Mouse (Mus musculus): Measurements from ENCODE around the gene Otogl. TPM values are rescaled to one million over a fixed set of nuclear protein-coding genes. Genes with fewer than 3 reads are reported as not detected.

Gene Otogl
- 0.04 and 0.08 TPM in 2 replicates for polyA plus RNA-seq (2014; fragmentation: Nextera tagmentation; extraction: Ambion mirVana)

DNA sequence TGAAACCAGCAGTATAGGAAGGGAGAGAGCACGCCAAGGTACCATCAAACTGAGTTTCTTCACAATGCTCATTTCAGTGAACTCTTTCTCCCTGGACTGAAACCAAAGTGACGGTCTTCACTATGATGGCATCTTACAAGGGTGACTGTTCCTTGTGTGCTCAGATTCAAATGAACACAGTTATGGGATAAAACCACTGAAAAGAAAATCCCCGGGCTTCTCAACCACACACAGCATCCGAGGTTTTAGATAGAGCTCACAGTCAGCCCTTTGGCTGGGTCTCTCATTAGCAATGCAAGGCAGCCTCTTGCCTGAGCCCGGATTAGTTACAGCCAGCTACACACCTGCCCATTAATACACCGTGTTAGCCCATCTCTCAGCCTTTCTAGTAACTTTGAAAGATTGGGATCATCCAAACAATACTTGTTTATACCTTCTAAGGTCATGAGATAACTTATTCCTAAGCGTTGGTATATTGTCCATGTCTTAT, at the start of gene Otogl:
TSS of gene Otogl (minus strand) at position 51 of the 490 bp plus-strand sequence.
- H3K4me1 ChIP-seq (ENCODE audit: control insufficient read depth in 2 of 2, insufficient read depth in 2 of 2, low read length in 2 of 2) = peaks cover 0 to 4% of the 10 kb centered on the region in 2 experiments; a peak in 1 of 4 replicates
- ATAC-seq (ENCODE audit: insufficient number of reproducible peaks, insufficient read depth, low FRiP score, low read depth) = no peak
- no peaks in the 10 kb centered on the region for H3K36me3 ChIP-seq (ENCODE audit: control insufficient read depth, insufficient read depth, low read length)
- WGBS = 60% methylated on average over 7 of the region's 7 CpGs
- H3K9me3 ChIP-seq (ENCODE audit: control insufficient read depth, low read length) = peaks cover 6% of the 10 kb centered on the region
- H3K4me2 ChIP-seq (ENCODE audit: low read length) = no peak within 1 kb of the TSS
- H3K9ac ChIP-seq (ENCODE audit: low read length) = no peak within 1 kb of the TSS
- H3K4me3 ChIP-seq (ENCODE audit: control insufficient read depth in 1 of 2, insufficient read depth in 1 of 2, low read depth in 1 of 2, low read length in 2 of 2) = no peak within 1 kb of the TSS
- no peaks in the 10 kb centered on the region for H3K27me3 ChIP-seq (ENCODE audit: control insufficient read depth, insufficient read depth, low read length)
- H3K27ac ChIP-seq (replicated peaks in 1 of 2; ENCODE audit: control insufficient read depth in 1 of 2, insufficient read depth in 1 of 2, low read depth in 2 of 2, low read length in 2 of 2) = no peak within 1 kb of the TSS

DNA sequence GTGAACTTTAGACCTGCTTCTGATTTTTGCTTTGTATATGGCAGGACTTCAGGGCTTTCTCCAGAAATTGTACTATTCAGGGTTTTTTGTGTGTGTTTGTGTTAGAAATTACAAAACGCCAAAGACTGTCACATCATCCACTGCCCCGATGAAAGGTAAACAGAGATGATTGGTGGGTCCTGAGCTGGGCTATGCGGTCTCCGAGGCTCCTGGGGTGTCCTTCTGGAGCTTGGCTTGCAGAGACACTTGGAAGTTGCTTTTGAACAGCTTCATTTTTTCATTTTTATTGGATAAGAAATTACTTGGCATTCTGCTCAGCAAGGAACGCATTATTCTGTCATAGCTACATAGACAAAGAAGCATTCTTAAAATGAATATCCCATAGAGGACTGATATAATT, 44.7 kb upstream of the Otogl start:
- Histone ChIP-seq H3K27me3 (ENCODE audit: control insufficient read depth, insufficient read depth, low read length) (no peaks in the 10 kb centered on the region), H3K27ac (replicated peaks in 1 of 2; ENCODE audit: control insufficient read depth in 1 of 2, insufficient read depth in 1 of 2, low read depth in 2 of 2, low read length in 2 of 2) (no peak overlapping the region), H3K36me3 (ENCODE audit: control insufficient read depth, insufficient read depth, low read length) (no peaks in the 10 kb centered on the region), H3K9me3 (ENCODE audit: control insufficient read depth, low read length) (no peaks in the 10 kb centered on the region), H3K4me2 (ENCODE audit: low read length) (no peak overlapping the region), H3K4me3 (ENCODE audit: control insufficient read depth in 1 of 2, insufficient read depth in 1 of 2, low read depth in 1 of 2, low read length in 2 of 2) (no peak overlapping the region), H3K9ac (ENCODE audit: low read length) (no peak overlapping the region), H3K4me1 (ENCODE audit: control insufficient read depth in 2 of 2, insufficient read depth in 2 of 2, low read length in 2 of 2) (no peaks in the 10 kb centered on the region)
- no peak for ATAC-seq (ENCODE audit: insufficient number of reproducible peaks, insufficient read depth, low FRiP score, low read depth)
- WGBS = 89% methylated on average over 5 of the region's 5 CpGs

DNA sequence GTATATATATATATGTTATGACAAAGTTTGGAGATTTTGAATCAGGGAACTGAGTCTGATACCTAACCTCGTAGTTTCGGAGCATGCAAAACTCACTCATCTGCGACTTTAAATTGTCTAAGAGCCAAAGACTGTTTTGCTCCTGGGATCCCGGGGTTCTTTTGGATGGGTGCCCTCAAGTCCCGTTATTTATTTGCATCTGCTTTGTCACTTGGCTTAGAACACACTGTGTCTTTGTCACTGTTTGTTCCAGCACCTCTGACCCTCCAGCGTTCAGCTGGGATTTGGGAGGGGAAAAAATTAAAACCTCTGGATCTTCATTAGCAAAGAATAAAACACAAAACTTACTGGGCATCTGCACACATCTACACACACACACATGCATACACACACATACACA, 42.5 kb upstream of the Otogl start:
- Histone ChIP-seq H3K9ac (ENCODE audit: low read length) (no peak overlapping the region), H3K9me3 (ENCODE audit: control insufficient read depth, low read length) (no peaks in the 10 kb centered on the region), H3K4me1 (ENCODE audit: control insufficient read depth in 2 of 2, insufficient read depth in 2 of 2, low read length in 2 of 2) (no peaks in the 10 kb centered on the region), H3K36me3 (ENCODE audit: control insufficient read depth, insufficient read depth, low read length) (no peaks in the 10 kb centered on the region), H3K27me3 (ENCODE audit: control insufficient read depth, insufficient read depth, low read length) (no peaks in the 10 kb centered on the region), H3K4me2 (ENCODE audit: low read length) (no peak overlapping the region), H3K27ac (replicated peaks in 1 of 2; ENCODE audit: control insufficient read depth in 1 of 2, insufficient read depth in 1 of 2, low read depth in 2 of 2, low read length in 2 of 2) (no peak overlapping the region), H3K4me3 (ENCODE audit: control insufficient read depth in 1 of 2, insufficient read depth in 1 of 2, low read depth in 1 of 2, low read length in 2 of 2) (no peak overlapping the region)
- ATAC-seq (ENCODE audit: insufficient number of reproducible peaks, insufficient read depth, low FRiP score, low read depth) = no peak
- 88% methylated on average over 6 of the region's 6 CpGs for WGBS

DNA sequence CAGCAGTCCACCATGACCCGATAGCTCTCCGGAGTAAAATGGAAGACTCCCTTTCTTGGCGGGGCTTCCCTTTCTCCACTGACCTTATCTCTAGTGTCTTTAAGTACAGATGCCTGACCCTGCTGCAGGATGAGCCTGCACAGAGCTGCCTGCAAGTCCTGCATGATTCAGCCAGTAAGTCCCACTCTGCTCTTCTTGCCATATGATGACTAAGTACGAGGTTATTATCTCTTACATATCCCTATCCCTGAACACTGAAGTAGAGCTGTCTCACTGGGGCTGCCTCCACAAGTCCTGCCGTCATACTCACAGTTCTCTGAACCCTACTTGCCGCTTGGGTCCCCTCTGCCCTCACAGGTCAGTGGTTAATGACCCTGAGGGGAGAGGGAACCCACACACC, 39.7 kb upstream of the Otogl start:
- H3K9me3 ChIP-seq (ENCODE audit: control insufficient read depth, low read length) = no peaks in the 10 kb centered on the region
- WGBS = 41% methylated on average over 6 of the region's 6 CpGs
- H3K27ac ChIP-seq (replicated peaks in 1 of 2; ENCODE audit: control insufficient read depth in 1 of 2, insufficient read depth in 1 of 2, low read depth in 2 of 2, low read length in 2 of 2) = no peak overlapping the region
- H3K9ac ChIP-seq (ENCODE audit: low read length) = no peak overlapping the region
- ATAC-seq (ENCODE audit: insufficient number of reproducible peaks, insufficient read depth, low FRiP score, low read depth) = no peak
- no peak overlapping the region for H3K4me3 ChIP-seq (ENCODE audit: control insufficient read depth in 1 of 2, insufficient read depth in 1 of 2, low read depth in 1 of 2, low read length in 2 of 2)
- no peaks in the 10 kb centered on the region for H3K27me3 ChIP-seq (ENCODE audit: control insufficient read depth, insufficient read depth, low read length)
- H3K36me3 ChIP-seq (ENCODE audit: control insufficient read depth, insufficient read depth, low read length) = no peaks in the 10 kb centered on the region
- H3K4me1 ChIP-seq (ENCODE audit: control insufficient read depth in 2 of 2, insufficient read depth in 2 of 2, low read length in 2 of 2) = no peaks in the 10 kb centered on the region
- H3K4me2 ChIP-seq (ENCODE audit: low read length) = no peak overlapping the region

DNA sequence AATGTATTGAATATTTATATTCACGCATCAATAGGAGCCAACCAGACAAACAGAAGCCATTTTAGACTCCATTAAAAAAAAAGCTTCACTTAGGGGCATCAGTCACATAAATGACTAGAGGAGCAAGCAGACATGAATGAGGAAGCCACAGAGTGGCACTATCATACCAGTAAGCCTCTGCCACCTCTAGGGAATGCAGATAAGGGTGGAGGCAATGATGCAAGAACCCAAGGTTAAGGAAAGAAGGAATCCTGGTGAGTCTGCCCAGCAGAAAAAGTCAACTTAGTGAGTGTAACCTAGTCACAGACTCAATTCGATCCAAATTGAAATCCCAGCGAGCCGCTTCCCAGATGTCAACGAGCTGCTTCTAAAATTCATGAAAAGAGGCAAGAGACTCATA, 38.0 kb upstream of the Otogl start:
- 91% methylated on average over 5 of the region's 5 CpGs for WGBS
- no peak for ATAC-seq (ENCODE audit: insufficient number of reproducible peaks, insufficient read depth, low FRiP score, low read depth)
- H3K9ac ChIP-seq (ENCODE audit: low read length) = no peak overlapping the region

DNA sequence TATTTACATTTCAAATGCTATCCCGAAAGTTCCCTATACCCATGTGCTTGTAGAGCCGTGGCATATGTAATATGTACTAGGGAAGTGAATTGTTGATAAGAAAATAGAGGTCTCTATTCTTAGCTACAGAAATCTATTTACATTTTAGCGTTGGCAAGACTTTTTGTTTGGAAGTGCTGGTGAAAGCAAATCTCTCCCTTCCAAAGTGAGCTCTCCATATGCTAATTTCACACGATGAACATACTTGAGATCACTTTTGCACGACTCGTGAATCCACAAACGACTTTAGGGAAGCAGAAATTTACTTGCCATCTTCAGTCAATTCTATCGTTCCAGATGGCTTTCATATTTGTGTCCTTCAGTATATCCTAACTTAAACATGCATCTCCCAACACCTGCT, 36.7 kb upstream of the Otogl start:
- Histone ChIP-seq H3K9ac (ENCODE audit: low read length) (no peak overlapping the region), H3K4me1 (ENCODE audit: control insufficient read depth in 2 of 2, insufficient read depth in 2 of 2, low read length in 2 of 2) (no peaks in the 10 kb centered on the region; a peak in 1 of 4 replicates), H3K4me2 (ENCODE audit: low read length) (no peak overlapping the region), H3K4me3 (ENCODE audit: control insufficient read depth in 1 of 2, insufficient read depth in 1 of 2, low read depth in 1 of 2, low read length in 2 of 2) (no peak overlapping the region), H3K27ac (replicated peaks in 1 of 2; ENCODE audit: control insufficient read depth in 1 of 2, insufficient read depth in 1 of 2, low read depth in 2 of 2, low read length in 2 of 2) (no peak overlapping the region), H3K9me3 (ENCODE audit: control insufficient read depth, low read length) (no peaks in the 10 kb centered on the region), H3K27me3 (ENCODE audit: control insufficient read depth, insufficient read depth, low read length) (no peaks in the 10 kb centered on the region), H3K36me3 (ENCODE audit: control insufficient read depth, insufficient read depth, low read length) (no peaks in the 10 kb centered on the region)
- WGBS = 46% methylated on average over 8 of the region's 8 CpGs
- ATAC-seq (ENCODE audit: insufficient number of reproducible peaks, insufficient read depth, low FRiP score, low read depth) = no peak

More for the DNA sequence above, 38.0 kb upstream of the Otogl start:
- Histone ChIP-seq H3K9me3 (ENCODE audit: control insufficient read depth, low read length) (no peaks in the 10 kb centered on the region), H3K27ac (replicated peaks in 1 of 2; ENCODE audit: control insufficient read depth in 1 of 2, insufficient read depth in 1 of 2, low read depth in 2 of 2, low read length in 2 of 2) (no peak overlapping the region), H3K27me3 (ENCODE audit: control insufficient read depth, insufficient read depth, low read length) (no peaks in the 10 kb centered on the region), H3K4me1 (ENCODE audit: control insufficient read depth in 2 of 2, insufficient read depth in 2 of 2, low read length in 2 of 2) (no peaks in the 10 kb centered on the region; a peak in 1 of 4 replicates), H3K36me3 (ENCODE audit: control insufficient read depth, insufficient read depth, low read length) (no peaks in the 10 kb centered on the region), H3K4me2 (ENCODE audit: low read length) (no peak overlapping the region), H3K4me3 (ENCODE audit: control insufficient read depth in 1 of 2, insufficient read depth in 1 of 2, low read depth in 1 of 2, low read length in 2 of 2) (no peak overlapping the region)

DNA sequence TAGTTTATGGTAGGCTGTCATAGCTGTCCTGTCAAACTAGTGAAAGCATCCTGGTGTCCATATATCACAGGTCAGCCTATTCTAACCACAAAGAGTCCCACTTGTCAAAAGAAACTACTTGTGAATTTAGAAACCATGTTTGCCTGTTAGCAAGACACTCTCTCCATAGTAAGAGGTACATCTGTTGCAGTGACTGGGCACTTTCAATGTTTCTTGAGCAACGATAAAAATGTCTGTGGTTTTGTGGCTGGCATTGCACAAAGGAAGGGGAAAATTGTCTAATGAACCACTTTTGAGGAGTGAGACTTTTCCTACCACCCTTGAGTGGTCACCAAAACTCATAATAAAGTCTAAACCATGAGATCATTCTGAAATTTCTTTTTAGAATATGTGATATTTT, 36.1 kb upstream of the Otogl start:
- WGBS = 83% methylated on average over 1 of the region's 1 CpGs
- H3K4me1 ChIP-seq (ENCODE audit: control insufficient read depth in 2 of 2, insufficient read depth in 2 of 2, low read length in 2 of 2) = no peaks in the 10 kb centered on the region; a peak in 1 of 4 replicates
- H3K4me2 ChIP-seq (ENCODE audit: low read length) = no peak overlapping the region
- H3K27me3 ChIP-seq (ENCODE audit: control insufficient read depth, insufficient read depth, low read length) = no peaks in the 10 kb centered on the region
- no peaks in the 10 kb centered on the region for H3K9me3 ChIP-seq (ENCODE audit: control insufficient read depth, low read length)
- H3K9ac ChIP-seq (ENCODE audit: low read length) = no peak overlapping the region
- H3K4me3 ChIP-seq (ENCODE audit: control insufficient read depth in 1 of 2, insufficient read depth in 1 of 2, low read depth in 1 of 2, low read length in 2 of 2) = no peak overlapping the region
- H3K27ac ChIP-seq (replicated peaks in 1 of 2; ENCODE audit: control insufficient read depth in 1 of 2, insufficient read depth in 1 of 2, low read depth in 2 of 2, low read length in 2 of 2) = no peak overlapping the region
- ATAC-seq (ENCODE audit: insufficient number of reproducible peaks, insufficient read depth, low FRiP score, low read depth) = no peak
- H3K36me3 ChIP-seq (ENCODE audit: control insufficient read depth, insufficient read depth, low read length) = no peaks in the 10 kb centered on the region

DNA sequence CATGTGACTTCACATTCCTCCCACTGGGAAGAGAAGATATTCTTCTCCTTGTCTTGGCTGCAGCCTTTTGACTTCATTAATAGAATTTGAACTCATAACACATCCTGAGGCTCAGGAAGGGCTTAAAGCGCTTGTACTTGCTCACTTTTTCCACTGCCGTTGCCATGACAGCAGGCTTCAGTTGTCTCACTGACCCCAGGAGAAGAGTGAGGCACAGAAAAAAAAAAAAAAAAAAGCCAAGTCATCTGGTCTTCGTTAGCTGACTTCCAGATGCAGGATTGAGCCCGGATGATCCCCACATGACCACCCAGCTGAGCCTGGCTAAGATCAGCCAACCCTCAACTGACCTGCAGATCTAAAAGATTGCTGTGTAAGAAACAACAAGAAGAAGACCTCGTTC, 34.4 kb upstream of the Otogl start:
- Histone ChIP-seq H3K4me2 (ENCODE audit: low read length) (no peak overlapping the region), H3K27me3 (ENCODE audit: control insufficient read depth, insufficient read depth, low read length) (no peaks in the 10 kb centered on the region), H3K4me1 (ENCODE audit: control insufficient read depth in 2 of 2, insufficient read depth in 2 of 2, low read length in 2 of 2) (no peaks in the 10 kb centered on the region; a peak in 1 of 4 replicates), H3K27ac (replicated peaks in 1 of 2; ENCODE audit: control insufficient read depth in 1 of 2, insufficient read depth in 1 of 2, low read depth in 2 of 2, low read length in 2 of 2) (no peak overlapping the region), H3K36me3 (ENCODE audit: control insufficient read depth, insufficient read depth, low read length) (no peaks in the 10 kb centered on the region), H3K9ac (ENCODE audit: low read length) (no peak overlapping the region), H3K4me3 (ENCODE audit: control insufficient read depth in 1 of 2, insufficient read depth in 1 of 2, low read depth in 1 of 2, low read length in 2 of 2) (no peak overlapping the region), H3K9me3 (ENCODE audit: control insufficient read depth, low read length) (no peaks in the 10 kb centered on the region)
- ATAC-seq (ENCODE audit: insufficient number of reproducible peaks, insufficient read depth, low FRiP score, low read depth) = no peak
- WGBS = 31% methylated on average over 5 of the region's 5 CpGs

Measured in heart, embryonic 14.5 days (tissue).